Mouse (Mus musculus): Measurements from ENCODE around the gene Mmachc. TPM values are rescaled to one million over a fixed set of nuclear protein-coding genes. Genes with fewer than 3 reads are reported as not detected.

The Mmachc gene
- polyA plus RNA-seq, 1 experiment = 17.2 TPM

- peaks cover 64% of the 10 kb centered on the region for H3K36me3 ChIP-seq (ENCODE audit: control insufficient read depth, insufficient read depth)
- H3ac ChIP-seq (ENCODE audit: control insufficient read depth, insufficient read length) = no peak overlapping the region
- peaks cover 15% of the 10 kb centered on the region for H3K79me2 ChIP-seq (ENCODE audit: control insufficient read depth, insufficient read depth)
- no peak overlapping the region for H3K4me3 ChIP-seq
- H3K27me3 ChIP-seq (ENCODE audit: control insufficient read depth, insufficient read depth, insufficient read length) = no peaks in the 10 kb centered on the region
- no peak overlapping the region for H3K4me2 ChIP-seq (ENCODE audit: low read depth)
- TF ChIP-seq POLR2AphosphoS2 (IDR thresholded peaks at IDR 0.05; ENCODE audit: insufficient read length, low read depth) (no peak), USF1 (IDR thresholded peaks at IDR 0.05; ENCODE audit: low read depth) (no peak), MYOD1 (IDR thresholded peaks at IDR 0.05; ENCODE audit: control insufficient read depth in 1 of 3, insufficient read length in 2 of 3, low read depth in 2 of 3) (no peak), CEBPB (IDR thresholded peaks at IDR 0.05; ENCODE audit: insufficient read depth, poor library complexity, severe bottlenecking) (no peak), MAX (IDR thresholded peaks at IDR 0.05; ENCODE audit: low read depth) (no peak), TCF12 (IDR thresholded peaks at IDR 0.05; ENCODE audit: insufficient read depth, poor library complexity, severe bottlenecking) (no peak), SRF (IDR thresholded peaks at IDR 0.05; ENCODE audit: control insufficient read depth, insufficient read length, low read depth) (no peak), POLR2A (IDR thresholded peaks at IDR 0.05; ENCODE audit: insufficient read length, low read depth) (no peak), REST (IDR thresholded peaks at IDR 0.05; ENCODE audit: insufficient read depth, insufficient read length) (no peak), TCF3 (IDR thresholded peaks at IDR 0.05; ENCODE audit: insufficient read length, low read depth) (no peak), MYOG (IDR thresholded peaks at IDR 0.05; ENCODE audit: control insufficient read depth in 1 of 3, insufficient read depth in 1 of 3, insufficient read length in 2 of 3, low read depth in 2 of 3) (no peak)
Measured at GRCm38 (mm10) chr4:116698693-116699342, 9.4 kb downstream of the Mmachc start.

- Histone ChIP-seq H3K27me3 (ENCODE audit: control insufficient read depth, insufficient read depth, insufficient read length) (no peaks in the 10 kb centered on the region), H3K36me3 (ENCODE audit: control insufficient read depth, insufficient read depth) (peaks cover 89% of the 10 kb centered on the region), H3K4me2 (ENCODE audit: low read depth) (no peak overlapping the region), H3K4me3 (no peak overlapping the region), H3ac (ENCODE audit: control insufficient read depth, insufficient read length) (no peak overlapping the region), H3K79me2 (ENCODE audit: control insufficient read depth, insufficient read depth) (peaks cover 60% of the 10 kb centered on the region)
- no peak for TF ChIP-seq POLR2AphosphoS2 (IDR thresholded peaks at IDR 0.05; ENCODE audit: insufficient read length, low read depth)
- no peak for TF ChIP-seq MAX (IDR thresholded peaks at IDR 0.05; ENCODE audit: low read depth)
- no peak for TF ChIP-seq TCF3 (IDR thresholded peaks at IDR 0.05; ENCODE audit: insufficient read length, low read depth)
- TF ChIP-seq REST (IDR thresholded peaks at IDR 0.05; ENCODE audit: insufficient read depth, insufficient read length) = no peak
- no peak for TF ChIP-seq POLR2A (IDR thresholded peaks at IDR 0.05; ENCODE audit: insufficient read length, low read depth)
- no peak for TF ChIP-seq MYOD1 (IDR thresholded peaks at IDR 0.05; ENCODE audit: control insufficient read depth in 1 of 3, insufficient read length in 2 of 3, low read depth in 2 of 3)
- no peak for TF ChIP-seq E2F4 (IDR thresholded peaks at IDR 0.05; ENCODE audit: insufficient read depth)
- no peak for TF ChIP-seq USF1 (IDR thresholded peaks at IDR 0.05; ENCODE audit: low read depth)
- no peak for TF ChIP-seq TCF12 (IDR thresholded peaks at IDR 0.05; ENCODE audit: insufficient read depth, poor library complexity, severe bottlenecking)
- no peak for TF ChIP-seq MYOG (IDR thresholded peaks at IDR 0.05; ENCODE audit: control insufficient read depth in 1 of 3, insufficient read depth in 1 of 3, insufficient read length in 2 of 3, low read depth in 2 of 3)
- no peak for TF ChIP-seq CEBPB (IDR thresholded peaks at IDR 0.05; ENCODE audit: insufficient read depth, poor library complexity, severe bottlenecking)
- TF ChIP-seq SRF (IDR thresholded peaks at IDR 0.05; ENCODE audit: control insufficient read depth, insufficient read length, low read depth) = no peak
Measured at GRCm38 (mm10) chr4:116693785-116694184, 14.4 kb downstream of the Mmachc start.

GRCm38 (mm10) chr4:116692146-116692545 is 16.1 kb downstream of the Mmachc start:
- Histone ChIP-seq H3K4me3 (no peak overlapping the region), H3K27me3 (ENCODE audit: control insufficient read depth, insufficient read depth, insufficient read length) (no peaks in the 10 kb centered on the region), H3K4me2 (ENCODE audit: low read depth) (no peak overlapping the region), H3ac (ENCODE audit: control insufficient read depth, insufficient read length) (no peak overlapping the region), H3K79me2 (ENCODE audit: control insufficient read depth, insufficient read depth) (peaks cover 70% of the 10 kb centered on the region), H3K36me3 (ENCODE audit: control insufficient read depth, insufficient read depth) (peaks cover 87% of the 10 kb centered on the region)
- TF ChIP-seq TCF12 (IDR thresholded peaks at IDR 0.05; ENCODE audit: insufficient read depth, poor library complexity, severe bottlenecking) (no peak), REST (IDR thresholded peaks at IDR 0.05; ENCODE audit: insufficient read depth, insufficient read length) (no peak), USF1 (IDR thresholded peaks at IDR 0.05; ENCODE audit: low read depth) (no peak), CEBPB (IDR thresholded peaks at IDR 0.05; ENCODE audit: insufficient read depth, poor library complexity, severe bottlenecking) (no peak), TCF3 (IDR thresholded peaks at IDR 0.05; ENCODE audit: insufficient read length, low read depth) (no peak), SRF (IDR thresholded peaks at IDR 0.05; ENCODE audit: control insufficient read depth, insufficient read length, low read depth) (no peak), MYOD1 (IDR thresholded peaks at IDR 0.05; ENCODE audit: control insufficient read depth in 1 of 3, insufficient read length in 2 of 3, low read depth in 2 of 3) (no peak), MYOG (IDR thresholded peaks at IDR 0.05; ENCODE audit: control insufficient read depth in 1 of 3, insufficient read depth in 1 of 3, insufficient read length in 2 of 3, low read depth in 2 of 3) (no peak)

GRCm38 (mm10) chr4:116689309-116689876 is 18.8 kb downstream of the Mmachc start:
- no peaks in the 10 kb centered on the region for H3K27me3 ChIP-seq (ENCODE audit: control insufficient read depth, insufficient read depth, insufficient read length)
- peaks cover 63% of the 10 kb centered on the region for H3K36me3 ChIP-seq (ENCODE audit: control insufficient read depth, insufficient read depth)
- peaks cover 76% of the 10 kb centered on the region for H3K79me2 ChIP-seq (ENCODE audit: control insufficient read depth, insufficient read depth)
- no peak overlapping the region for H3K4me2 ChIP-seq (ENCODE audit: low read depth)
- TF ChIP-seq SRF (IDR thresholded peaks at IDR 0.05; ENCODE audit: control insufficient read depth, insufficient read length, low read depth) (no peak), MYOD1 (IDR thresholded peaks at IDR 0.05; ENCODE audit: control insufficient read depth in 1 of 3, insufficient read length in 2 of 3, low read depth in 2 of 3) (no peak), CEBPB (IDR thresholded peaks at IDR 0.05; ENCODE audit: insufficient read depth, poor library complexity, severe bottlenecking) (no peak), TCF12 (IDR thresholded peaks at IDR 0.05; ENCODE audit: insufficient read depth, poor library complexity, severe bottlenecking) (no peak), POLR2A (IDR thresholded peaks at IDR 0.05; ENCODE audit: insufficient read length, low read depth) (no peak), E2F4 (IDR thresholded peaks at IDR 0.05; ENCODE audit: insufficient read depth) (no peak), MYOG (IDR thresholded peaks at IDR 0.05; ENCODE audit: control insufficient read depth in 1 of 3, insufficient read depth in 1 of 3, insufficient read length in 2 of 3, low read depth in 2 of 3) (no peak), TCF3 (IDR thresholded peaks at IDR 0.05; ENCODE audit: insufficient read length, low read depth) (no peak), USF1 (IDR thresholded peaks at IDR 0.05; ENCODE audit: low read depth) (no peak), REST (IDR thresholded peaks at IDR 0.05; ENCODE audit: insufficient read depth, insufficient read length) (no peak), POLR2AphosphoS2 (IDR thresholded peaks at IDR 0.05; ENCODE audit: insufficient read length, low read depth) (no peak), MAX (IDR thresholded peaks at IDR 0.05; ENCODE audit: low read depth) (no peak)
- H3ac ChIP-seq (ENCODE audit: control insufficient read depth, insufficient read length) = no peak overlapping the region
- H3K4me3 ChIP-seq = no peak overlapping the region
